Mouse (Mus musculus) left cerebral cortex, adult 9 months (tissue): ENCODE measurements around the gene Gfra1.

ENCODE experiments used
- DNase-seq, 2 experiments: peaks; one replicate each; pipeline ENCODE4 v3.0.0; 2022; ENCODE audit warnings: low spot score in 2 of 2

Gfra1 gene

DNA sequence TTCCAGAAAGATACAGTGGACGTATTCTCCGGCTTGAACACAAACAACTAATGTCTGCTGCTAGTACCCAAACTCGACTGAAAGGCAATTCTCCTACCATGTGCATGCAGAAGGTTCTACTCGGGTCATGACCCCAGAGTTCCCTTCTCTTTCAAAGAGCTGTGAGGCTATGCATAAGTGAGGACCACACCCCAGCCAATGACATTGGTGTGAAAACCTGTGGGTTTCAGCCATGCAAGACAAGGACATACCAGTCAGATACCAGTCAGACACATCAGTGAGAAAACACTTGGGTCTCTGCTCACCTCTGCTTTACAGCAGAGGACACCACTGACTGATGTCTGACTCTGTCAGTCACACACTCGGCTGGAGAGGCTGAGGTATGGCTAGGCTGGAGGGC is 63.9 kb downstream of the Gfra1 start:
- DNase-seq = no peak

DNA sequence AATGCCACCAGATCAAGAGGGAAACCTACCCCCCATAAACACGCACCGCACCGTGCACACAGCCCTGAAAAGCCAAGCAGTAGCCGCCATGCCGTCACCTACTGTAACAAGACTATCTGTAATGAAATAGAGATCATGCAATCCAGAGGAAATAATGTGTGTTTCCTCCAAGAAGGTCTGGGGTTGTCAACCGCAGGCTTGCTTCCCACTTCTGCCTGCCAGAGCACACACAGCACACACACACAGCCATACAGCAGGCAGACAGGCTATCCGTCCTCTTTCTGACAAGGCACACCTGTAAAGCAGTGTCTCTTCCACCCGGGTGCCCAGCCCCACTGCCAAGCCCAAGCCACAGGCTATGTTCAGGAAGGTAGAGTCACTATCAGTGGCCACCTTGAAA is 66.2 kb downstream of the Gfra1 start:
- no peak for DNase-seq

DNA sequence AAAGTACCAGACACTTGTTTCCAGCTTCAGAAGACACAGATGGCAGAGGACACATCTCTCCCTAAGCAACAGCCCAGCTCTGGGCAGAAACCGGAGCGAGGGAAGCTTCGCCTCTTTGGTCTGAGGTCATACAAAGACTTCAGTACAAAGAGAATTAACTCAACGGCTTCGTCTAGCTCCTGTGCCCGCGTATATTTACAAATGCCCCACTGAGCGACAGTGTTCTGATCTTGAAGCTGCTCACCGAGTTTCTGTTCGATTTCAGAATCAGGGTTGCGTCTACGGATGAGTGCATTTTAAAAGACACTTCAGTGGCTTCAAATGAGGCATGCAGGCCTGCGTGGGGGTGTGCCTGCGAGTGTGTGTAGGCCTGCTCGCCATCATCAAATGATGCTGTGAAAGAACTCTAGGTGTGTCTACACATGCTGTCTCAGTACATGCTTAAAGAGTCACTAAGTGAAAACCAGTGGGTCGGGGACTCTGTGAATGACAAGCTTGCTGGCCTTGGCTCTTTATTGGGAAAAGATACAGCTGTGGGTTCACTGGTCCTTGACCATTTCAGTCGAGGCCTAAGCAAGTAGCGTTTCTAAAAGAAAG is 66.8 kb downstream of the Gfra1 start:
- DNase-seq = no peak

DNA sequence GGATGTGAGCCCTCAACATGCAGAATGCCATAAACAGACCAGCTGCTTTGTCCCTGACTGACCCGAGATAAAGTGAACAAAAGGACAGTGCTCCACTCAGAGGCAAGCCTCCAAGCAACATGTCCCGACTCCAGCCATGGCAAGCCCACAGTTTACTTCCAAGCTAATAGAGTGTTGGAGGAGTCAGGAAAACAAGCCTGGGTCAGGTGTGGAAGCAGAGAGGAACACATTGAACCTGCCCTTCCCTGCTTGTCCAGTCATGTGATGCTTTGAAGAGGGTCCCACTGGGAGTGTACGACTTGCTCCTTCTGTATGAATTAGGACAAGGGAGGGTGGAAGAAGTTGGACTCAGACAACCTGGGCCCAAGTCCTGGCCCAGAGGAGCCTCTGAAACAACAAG is 72.4 kb downstream of the Gfra1 start:
- no peak for DNase-seq

DNA sequence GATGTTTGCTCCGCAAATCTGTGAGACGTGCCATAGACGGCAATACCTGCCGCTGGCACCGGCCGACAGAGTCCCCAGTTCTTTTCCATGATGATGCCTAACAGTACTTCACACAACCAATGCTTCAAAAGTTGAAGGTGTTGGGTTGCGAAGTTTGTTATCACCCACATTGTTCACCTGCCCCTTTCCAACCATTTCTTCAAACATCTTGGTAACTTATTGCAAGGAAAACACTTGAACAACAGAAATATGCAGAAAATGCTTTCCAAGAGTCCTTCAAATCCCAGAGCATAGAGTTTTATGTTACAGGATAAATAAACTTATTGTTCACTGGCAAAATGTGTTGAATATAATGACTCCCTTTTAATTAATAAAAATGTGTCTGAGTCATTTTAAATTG is 73.2 kb downstream of the Gfra1 start:
- DNase-seq = no peak

DNA sequence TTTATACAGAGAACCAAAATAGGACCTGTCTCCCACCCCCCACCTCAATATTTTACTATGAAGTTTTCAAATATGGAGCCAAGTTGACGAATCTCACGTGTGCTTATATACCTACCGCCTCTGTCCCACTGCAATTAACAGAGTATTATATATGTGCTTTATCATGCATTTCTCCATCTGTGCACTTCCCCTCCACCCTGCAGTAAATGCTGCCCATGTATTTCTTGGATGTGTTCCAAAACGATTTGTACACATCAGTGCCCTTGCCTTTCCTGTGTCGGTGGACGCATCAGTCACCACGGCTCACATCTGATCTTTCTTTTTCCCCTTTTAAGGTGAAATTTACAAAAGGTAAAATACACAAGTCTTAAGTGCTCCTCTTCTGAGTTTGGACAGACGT is 77.7 kb downstream of the Gfra1 start:
- DNase-seq = no peak

DNA sequence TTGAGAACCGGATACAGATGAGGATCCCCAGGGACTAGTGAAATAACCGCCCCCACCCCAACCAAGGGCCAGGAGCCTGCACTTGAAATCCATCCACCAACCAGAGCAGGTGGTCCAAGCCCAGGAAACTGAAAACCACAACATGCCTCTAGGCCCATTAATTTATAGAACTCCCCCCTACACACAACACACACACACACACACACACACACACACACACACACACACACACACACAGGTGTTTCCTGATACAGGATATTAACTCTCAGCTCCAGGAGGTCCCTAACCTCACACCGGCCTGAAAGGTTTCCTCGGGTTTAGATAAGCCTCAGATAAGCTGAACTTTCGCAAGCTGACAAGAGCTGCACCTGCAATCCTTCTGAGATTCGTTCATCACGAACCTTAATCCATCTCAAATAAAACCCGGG is 79.0 kb downstream of the Gfra1 start:
- DNase-seq = no peak

DNA sequence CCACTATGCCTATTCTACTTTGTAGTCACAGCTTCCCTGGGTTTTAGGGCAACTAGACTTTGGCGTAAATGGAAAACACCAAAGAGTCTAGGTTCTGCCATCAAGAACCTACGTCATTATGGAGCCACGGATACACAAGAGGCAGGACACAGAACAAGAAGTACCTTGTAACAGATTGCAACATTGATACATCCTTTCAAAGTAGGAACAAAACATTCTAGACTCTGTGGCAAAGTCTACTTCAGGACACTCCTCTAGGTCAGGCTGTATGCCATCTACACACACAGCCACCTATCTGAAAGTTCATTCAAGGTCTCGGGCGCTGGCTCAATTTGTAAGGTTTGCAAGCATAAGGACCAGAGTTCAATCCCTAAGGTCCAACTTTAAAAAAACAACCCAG is 81.1 kb downstream of the Gfra1 start:
- DNase-seq = no peak

DNA sequence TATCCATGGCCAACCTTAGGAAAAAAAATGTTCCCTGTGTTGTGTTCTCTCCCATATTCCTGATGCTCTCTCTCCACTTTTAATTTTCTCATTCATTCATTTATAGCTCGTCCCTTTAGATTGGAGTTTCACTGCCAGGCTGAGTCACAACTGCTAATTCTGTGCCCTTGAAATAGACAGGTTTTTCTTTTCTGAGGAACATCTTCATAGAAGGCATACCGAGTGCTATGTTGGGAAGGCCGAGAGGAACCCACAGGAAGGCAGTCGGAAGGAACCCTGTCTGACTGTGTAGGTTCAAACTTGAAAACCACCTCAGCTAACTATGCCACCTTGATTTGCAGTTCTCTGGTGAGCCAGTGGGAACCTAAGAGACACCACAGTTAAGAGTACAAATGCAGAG is 81.6 kb downstream of the Gfra1 start:
- DNase-seq = peak in 1 of 2 experiments; percentile 11

DNA sequence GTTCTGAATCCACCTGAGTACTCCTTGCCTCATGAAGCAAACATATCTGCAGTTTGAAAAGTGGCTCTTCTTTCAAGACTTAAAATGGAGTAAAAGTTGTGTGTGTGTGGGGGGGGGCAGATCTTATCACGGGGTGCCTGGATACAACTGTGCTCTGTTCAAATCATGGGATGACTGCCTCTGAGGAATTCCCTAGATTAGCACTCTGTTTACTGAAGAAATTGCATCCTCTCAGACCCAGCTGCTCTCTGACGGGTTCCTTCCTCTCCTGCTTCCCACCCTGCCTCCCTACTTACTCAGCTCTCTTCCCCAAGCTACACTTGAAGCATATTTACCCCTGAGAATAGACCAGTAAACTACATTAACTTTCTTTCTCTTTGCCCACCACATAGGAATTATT is 87.2 kb downstream of the Gfra1 start:
- DNase-seq = no peak

DNA sequence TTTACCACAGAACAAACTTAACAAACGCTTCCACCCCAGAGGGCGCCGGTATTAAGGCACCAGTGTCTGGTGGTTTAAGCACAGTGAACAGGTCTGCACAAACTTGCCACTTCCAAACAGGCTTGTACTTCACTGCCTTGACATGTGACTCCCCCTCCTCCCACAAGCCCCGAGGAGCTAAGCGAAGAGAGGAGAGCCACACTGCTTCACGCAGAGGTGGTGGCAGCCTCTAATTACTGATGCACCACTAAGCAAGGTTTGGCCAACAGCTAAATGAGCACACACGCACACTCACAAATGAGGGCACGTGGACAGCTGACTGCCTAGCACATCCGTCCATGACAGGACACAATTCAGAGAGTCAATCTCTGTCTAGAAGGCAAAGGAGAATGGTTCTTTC is 91.0 kb downstream of the Gfra1 start:
- DNase-seq = no peak

DNA sequence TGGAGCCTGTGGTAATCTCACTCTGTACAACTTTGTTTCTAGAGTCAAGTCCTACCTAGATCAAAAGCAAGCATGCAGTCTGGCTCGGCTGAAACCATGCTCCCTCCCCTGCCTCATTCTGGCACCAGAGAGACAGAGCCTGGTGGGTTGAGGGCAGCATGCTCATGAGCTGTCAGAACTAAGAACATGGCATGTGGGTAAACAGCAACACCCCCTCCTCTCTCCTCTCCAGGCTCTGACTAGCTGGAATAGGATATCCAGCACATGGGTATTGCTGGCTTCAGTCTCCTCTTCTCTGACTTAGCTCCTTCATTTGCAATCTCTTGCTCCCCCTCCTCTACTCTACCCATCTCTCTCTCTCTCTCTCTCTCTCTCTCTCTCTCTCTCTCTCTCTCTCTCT is 94.7 kb downstream of the Gfra1 start:
- DNase-seq = no peak

DNA sequence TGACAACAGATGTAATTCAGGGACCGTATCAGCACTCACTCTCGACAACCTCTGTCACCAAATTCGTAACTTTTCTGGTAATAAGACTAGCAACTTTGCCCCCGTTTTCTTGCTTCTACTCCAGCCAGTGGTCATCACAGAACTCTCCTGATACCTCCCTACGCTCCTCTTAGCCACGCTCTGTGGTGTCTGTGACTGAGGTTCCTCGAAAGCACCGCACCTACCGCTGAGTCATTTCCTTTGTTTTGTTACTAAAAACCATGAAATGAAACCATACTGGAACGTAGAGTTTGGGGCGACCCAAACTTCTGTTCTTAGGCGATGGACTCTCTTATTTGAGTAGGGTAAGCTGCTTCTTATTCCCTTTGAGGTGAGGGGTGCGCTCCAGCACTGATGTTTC is 97.6 kb downstream of the Gfra1 start:
- no peak for DNase-seq

DNA sequence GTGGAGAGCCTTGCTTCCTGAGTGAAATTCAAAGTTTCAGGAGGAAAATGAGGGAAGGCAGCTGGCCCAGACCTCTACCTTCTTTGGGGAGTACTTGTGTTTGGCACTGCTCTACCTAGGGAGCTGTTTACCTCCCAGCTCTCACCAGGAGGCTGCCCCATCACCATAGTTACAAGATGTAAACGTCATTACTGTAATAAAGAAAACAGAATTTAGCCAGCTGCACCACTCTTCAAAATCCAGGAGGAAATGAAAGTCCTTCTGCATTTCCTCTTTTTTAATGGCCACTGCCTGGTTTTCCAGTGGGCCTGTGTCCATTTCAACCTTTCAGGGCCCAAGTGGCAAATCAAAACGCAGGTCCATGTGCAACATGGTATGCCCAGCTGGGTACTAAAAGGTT is 101.8 kb downstream of the Gfra1 start:
- no peak for DNase-seq

DNA sequence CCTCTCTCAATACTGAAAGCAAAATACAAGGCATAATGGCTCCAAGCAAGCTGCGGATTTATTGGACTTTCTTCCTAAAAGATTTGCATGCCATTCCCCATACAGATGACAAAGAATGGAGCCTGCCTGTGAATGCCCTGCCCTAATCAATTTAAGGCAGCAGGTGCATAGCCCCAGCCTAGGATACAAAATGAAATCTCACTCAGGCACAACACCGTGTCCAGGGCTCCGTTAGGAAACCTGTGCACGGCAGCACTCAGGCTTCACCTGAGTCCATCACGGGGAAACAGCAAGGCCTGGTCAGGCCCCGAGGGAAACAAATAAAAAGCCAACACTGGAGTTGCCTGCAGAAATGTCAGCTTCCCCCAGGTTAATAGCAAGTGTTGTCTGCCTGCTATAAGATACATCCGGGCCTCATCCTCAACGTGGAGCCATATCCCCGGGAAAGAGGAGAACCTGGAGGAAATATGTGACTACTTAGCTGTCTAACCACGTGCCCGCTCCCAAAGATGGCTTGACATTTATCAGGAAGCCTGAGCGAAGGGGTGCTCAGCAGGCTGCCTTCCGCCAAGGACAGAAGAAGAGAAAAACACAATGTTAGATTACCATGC is 102.3 kb downstream of the Gfra1 start:
- DNase-seq = no peak

DNA sequence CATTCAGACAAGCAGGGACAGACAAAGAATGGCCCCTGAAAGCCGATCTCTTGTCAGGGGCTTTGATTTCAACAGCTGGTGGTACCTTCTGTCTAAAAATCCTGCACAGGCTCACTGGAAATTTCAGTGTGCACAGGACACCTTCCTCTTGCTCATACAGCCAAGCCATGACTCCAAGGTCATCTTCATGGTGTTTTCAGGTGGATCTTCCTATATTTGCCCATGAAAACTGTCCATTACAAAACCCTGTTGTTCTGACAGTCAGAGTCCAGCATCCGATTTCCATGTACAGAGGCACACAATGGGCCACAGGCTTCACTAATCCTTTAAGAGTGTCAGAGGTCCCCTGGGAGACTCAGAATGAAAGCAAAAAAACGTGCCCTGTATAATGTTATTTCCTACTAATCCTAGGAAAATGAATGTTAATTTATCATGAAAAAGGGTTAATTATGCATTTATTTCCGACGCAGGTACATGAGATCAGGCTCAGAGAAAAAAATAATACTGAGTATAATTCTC is 105.8 kb downstream of the Gfra1 start:
- DNase-seq = no peak

DNA sequence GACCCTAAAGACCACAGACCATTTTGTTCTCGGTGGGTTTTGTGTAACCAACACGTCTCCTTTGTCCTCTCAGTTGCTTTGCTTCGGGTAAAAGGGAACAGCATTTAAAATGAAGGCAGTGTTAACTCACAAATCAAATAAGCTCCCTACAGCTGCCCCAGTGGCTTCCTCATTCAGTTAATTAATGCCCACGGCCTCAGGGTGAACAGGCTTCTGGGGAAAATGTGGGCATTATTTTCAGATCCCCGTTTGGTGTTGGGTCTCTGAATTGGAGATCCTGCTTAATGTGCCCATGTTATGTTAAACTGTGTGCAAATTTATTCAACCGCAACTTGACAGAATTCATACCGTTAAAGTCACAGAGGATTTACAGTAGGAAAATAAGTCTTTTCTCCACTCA is 110.6 kb downstream of the Gfra1 start:
- no peak for DNase-seq

DNA sequence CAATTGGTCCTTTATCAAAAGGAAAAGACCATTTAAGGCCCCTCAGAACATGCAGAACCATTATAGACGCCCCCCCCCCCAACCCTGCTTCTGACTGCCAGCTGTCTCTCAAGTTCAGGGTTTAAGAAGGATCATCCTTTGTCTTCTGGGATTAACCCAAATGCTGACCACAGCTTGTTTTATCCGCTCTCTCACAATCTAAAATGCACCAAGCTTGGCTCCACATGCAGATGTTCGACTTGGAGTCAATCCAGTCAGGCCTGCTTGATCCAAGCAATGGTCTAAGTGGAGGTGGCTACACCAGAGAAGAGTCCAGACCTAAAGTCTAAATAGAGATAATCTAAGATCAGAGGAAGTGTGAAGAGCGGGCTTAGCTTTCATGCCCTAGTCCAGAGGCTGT is 114.4 kb downstream of the Gfra1 start:
- DNase-seq = no peak

DNA sequence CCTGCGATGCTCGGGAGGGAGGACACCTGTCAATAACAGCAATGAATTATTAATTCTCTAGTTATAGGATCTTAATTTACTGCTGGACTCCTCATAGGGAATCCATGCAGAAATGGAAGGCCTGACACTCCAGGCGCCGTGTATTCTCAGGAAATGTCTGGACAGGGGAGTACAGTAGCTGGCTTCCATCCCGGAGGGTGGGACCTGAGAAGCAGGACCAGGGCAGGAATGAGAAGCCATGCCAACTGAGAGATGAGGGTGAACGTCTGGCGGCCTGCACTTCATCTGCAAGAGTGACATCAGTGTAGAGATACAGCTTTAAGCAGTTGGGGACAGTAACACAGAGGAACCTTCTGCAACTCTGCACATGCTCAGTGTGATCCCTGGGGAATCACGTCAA is 115.5 kb downstream of the Gfra1 start:
- no peak for DNase-seq

DNA sequence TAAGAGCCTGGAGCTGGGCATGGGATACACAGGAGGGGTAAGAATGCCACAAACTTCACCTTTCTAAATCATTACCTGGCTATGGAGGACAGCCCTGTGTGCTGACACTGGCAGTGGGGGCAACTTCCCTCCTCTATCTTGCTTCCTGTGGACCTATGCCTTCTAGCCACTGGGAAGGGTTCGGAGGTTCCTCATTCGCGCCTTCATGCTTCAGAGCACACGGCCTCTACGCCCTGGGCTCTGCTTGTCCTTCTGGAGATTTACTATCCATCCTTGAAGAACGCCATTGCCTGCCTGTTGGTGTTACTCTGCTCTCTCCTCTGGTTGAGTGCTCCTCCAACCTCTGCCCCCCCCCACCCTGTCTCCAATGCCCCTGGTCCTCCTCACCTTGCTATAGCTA is 118.9 kb downstream of the Gfra1 start:
- DNase-seq = no peak

DNA sequence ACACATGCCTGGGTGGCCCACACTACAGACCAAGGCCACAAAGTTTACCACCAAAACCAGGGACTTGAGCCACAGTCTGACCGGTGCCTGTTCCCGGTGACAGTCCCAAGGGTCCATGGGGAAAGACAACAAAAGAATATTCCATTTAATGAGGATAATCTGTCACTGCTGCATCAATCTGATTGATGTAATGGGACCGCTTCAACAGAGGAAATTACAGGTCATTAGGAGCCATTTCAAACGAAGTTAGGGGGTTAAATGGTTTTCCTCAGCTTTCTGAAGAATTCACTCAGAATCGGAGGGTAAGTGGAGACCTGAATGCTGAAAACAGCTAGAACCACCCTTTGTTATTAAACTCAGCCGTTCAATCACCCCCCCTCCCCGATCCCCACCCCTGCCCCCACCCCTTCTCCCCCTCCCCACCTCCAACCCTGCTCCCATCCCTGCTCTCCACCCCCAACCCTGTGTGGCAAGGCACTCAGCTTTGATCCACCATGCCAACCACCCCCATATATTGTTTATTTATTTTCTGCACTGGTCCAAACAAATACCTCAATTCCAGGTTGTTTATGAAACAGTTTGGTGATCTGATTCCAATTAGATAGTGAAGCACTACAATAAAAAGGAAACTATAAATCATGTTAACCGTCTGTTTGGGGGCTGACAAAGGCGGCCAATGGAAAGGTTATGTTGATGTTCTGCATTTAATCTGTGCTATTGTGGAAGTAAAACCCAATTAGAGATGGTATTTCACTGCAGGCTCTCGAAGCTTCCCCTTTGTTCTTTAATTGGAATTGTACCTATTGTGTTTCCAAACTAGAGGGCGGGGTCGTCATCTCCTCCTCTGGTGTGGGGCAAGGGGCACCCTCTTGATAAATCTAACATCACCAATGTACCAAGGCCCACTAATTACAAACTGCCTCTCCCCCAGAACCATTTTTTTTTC is 119.9 kb downstream of the Gfra1 start:
- DNase-seq = no peak

DNA sequence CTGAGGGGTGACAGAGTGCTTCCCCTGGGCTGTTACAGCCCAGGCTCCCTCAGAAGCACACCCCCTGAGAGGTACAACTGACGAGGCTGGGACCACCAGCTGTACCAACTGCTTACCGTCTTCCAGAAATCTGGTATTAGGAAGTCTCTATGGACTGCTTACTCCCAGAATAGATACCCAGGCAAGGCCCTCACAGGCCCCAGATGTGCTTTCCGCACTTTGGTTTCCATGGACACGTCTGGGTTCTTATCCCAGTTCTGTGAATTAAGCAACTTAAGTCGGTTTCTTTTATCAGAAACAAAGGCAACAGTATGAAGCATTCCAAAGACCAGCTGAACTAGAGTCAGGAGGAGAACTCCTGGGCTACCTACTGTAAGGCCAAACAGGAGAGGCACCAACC is 126.4 kb downstream of the Gfra1 start:
- DNase-seq = no peak

DNA sequence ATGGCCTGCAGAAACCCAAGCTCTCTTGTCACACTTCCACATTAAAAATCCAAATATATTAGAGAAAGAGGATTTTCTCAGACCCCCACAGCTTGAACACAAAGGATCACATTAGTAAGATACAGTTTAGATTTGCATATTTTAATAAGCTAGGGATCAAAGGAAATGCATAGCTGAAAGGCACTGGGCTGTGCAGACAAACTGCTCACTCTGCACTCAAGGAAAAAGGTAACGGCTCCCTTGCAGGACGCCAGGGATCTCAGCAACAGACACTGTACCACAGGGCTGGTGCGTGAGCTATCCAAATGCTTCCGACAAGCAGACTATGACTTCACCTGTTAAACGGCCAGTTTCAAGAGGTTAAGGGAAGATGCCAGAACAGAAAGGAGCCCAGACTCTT is 127.7 kb downstream of the Gfra1 start:
- no peak for DNase-seq
